Mouse (Mus musculus) midbrain, embryonic 15.5 days (tissue): ENCODE data around the gene Dhdh. TPM values are rescaled to one million over a fixed set of nuclear protein-coding genes. Genes with fewer than 3 reads are reported as not detected.
A peak's percentile ranks its signal among the peaks of the same experiment; 100 is the strongest.

Experiments used
- ATAC-seq: fragments of 200-750 bp; cut with Nextera tagmentation; replicated peaks from 2 replicates; pipeline ENCODE4 v1.8.0; 2017; ENCODE audit warnings: moderate TSS enrichment
- H3K27ac ChIP-seq: fragments of 300-500 bp; sonication (generic); 2 replicates; pipeline ENCODE4 v1.5.1; 2015; ENCODE audit warnings: mild to moderate bottlenecking, inconsistent platforms
- H3K27me3 ChIP-seq: fragments of 300-500 bp; sonication (generic); replicated peaks from 2 replicates; pipeline ENCODE4 v1.6.1; 2015; ENCODE audit warnings: inconsistent platforms
- H3K36me3 ChIP-seq: fragments of 300-500 bp; sonication (generic); replicated peaks from 2 replicates; pipeline ENCODE4 v1.6.1; 2015; ENCODE audit warnings: inconsistent platforms
- H3K4me1 ChIP-seq: fragments of 300-500 bp; sonication (generic); 2 replicates; pipeline ENCODE4 v1.6.1; 2015; ENCODE audit warnings: inconsistent platforms
- H3K4me2 ChIP-seq: fragments of 300-500 bp; sonication (generic); 2 replicates; pipeline ENCODE4 v1.6.1; 2015; ENCODE audit warnings: inconsistent platforms, mild to moderate bottlenecking, moderate library complexity
- H3K4me3 ChIP-seq: fragments of 300-500 bp; sonication (generic); 2 replicates; pipeline ENCODE4 v1.5.1; 2015; ENCODE audit warnings: mild to moderate bottlenecking, inconsistent platforms
- H3K9ac ChIP-seq: fragments of 300-500 bp; sonication (generic); 2 replicates; pipeline ENCODE4 v1.6.1; 2015; ENCODE audit warnings: mild to moderate bottlenecking, inconsistent platforms
- H3K9me3 ChIP-seq: fragments of 300-500 bp; sonication (generic); 2 replicates; pipeline ENCODE4 v1.6.1; 2016; ENCODE audit warnings: inconsistent platforms
- WGBS: fragments of 180-500 bp; shearing (Covaris S2); methylation state at CpG from one replicate; pipeline ENCODE4 v1.1.7; 2015; ENCODE audit warnings: mixed read lengths; 5-methylcytosine and 5-hydroxymethylcytosine counted together
- polyA plus RNA-seq: library from polyadenylated mRNA; unstranded; fragments of >200 nt; fragmentation: Nextera tagmentation; extraction: Ambion mirVana; gene quantifications from 2 replicates; pipeline ENCODE4 v1.2.1, GENCODE M21; 2015

Gene Dhdh
- polyA plus RNA-seq, 1 experiment from 2014 or later, result 4.1 TPM

DNA sequence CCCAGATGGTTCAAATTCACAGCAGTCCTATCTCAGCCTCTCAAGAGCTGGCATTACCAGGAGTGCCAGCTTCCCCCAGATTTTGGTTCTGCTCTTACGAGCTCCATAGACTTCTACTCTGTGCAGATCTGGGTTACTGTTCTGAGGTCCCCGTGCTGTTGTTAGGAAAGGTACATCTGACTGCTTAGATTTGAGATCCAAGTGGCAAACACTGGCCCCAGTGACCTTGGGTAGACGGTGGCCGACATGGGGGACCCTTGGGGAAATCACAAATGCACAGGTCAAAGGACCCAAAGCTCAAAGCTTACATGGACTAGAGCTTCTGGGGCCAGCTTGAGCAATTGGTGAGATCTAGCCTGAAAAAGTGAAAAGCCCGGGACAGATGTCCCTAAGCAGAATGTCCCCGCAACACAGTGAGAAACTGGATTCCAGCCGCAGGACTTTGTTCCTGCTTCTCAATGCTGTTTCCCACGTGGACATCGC is 31.8 kb downstream of the Dhdh start:
- H3K4me1 ChIP-seq, result peaks cover 35% of the 10 kb centered on the region
- H3K4me3 ChIP-seq, result peak overlapping the region; percentile 83

DNA sequence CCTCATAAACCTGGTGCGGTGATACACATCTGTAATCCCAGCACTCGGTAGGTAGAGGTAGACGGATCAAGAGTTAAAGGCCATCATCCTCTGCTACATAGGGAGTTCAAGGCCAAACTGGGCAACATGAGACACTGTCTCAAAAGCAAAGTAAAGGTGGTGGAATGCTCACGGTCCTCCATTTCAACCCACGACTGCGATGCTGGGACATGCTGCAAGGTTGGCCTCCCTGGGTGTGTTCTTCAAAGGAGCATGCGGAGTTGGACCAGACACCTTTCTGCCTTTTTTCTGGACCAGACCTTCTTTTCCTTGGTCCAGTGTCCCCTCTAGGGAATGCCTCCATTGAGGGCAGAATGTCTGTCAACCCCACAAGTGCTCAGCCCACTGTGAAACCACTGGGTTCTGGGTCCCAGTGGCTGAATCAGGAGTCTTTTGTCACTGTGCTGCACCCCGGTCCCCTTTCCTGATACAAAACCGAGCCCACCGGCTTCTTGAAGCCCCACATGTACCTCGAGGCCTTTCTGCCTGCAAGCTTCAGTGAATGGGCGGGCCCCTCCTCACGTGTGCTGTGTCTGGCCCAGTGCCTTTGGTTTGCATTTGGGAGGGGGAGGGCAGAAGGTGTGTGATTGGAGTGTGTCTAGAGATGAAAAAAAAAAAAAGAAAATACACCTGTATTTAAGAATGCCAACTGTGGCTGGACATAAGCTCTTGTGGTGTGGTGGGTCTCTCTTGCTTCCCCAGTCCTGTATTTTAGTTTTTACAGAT is 32.5 kb downstream of the Dhdh start:
- H3K9me3 ChIP-seq, result no peaks in the 10 kb centered on the region
- no peak for ATAC-seq
- WGBS, result 77% methylated on average over 13 of the region's 13 CpGs
- peaks cover 35% of the 10 kb centered on the region for H3K4me1 ChIP-seq
- no peak overlapping the region for H3K9ac ChIP-seq
- no peak overlapping the region for H3K27ac ChIP-seq
- H3K27me3 ChIP-seq, result no peaks in the 10 kb centered on the region
- no peak overlapping the region for H3K4me3 ChIP-seq
- peaks cover 10% of the 10 kb centered on the region for H3K36me3 ChIP-seq
- H3K4me2 ChIP-seq, result no peak overlapping the region

More for the DNA sequence above, 31.8 kb downstream of the Dhdh start:
- Histone ChIP-seq H3K27ac (0 out of 2 replicates have a peak overlapping the region, but pooled peaks have one; percentile 14), H3K9ac (no peak overlapping the region), H3K27me3 (no peaks in the 10 kb centered on the region), H3K9me3 (no peaks in the 10 kb centered on the region), H3K36me3 (peaks cover 10% of the 10 kb centered on the region), H3K4me2 (peak overlapping the region; percentile 70; the same call in 1 of the 2 replicates)
- WGBS, result 53% methylated on average over 9 of the region's 9 CpGs
- ATAC-seq, result no peak

DNA sequence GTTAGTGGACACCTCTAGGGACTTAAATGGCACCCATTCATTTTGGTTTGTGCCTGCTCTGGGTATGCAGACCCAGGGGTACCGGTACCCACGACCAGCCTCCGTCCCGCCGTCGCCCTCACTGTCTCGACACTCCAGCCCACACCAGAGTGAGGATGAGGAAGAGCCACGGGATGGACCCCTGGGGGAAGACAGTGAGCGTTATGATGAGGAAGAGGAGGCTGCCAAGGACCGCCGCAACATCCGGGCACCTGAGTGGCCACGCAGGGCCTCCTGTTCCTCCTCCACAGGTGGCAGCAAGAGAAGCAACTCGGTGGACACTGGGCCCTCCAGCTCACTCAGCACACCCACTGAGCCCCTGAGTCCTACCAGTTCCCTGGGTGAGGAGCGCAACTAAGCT is 33.6 kb downstream of the Dhdh start:
- no peak for ATAC-seq
- 90% methylated on average over 15 of the region's 15 CpGs for WGBS
- peaks cover 10% of the 10 kb centered on the region for H3K36me3 ChIP-seq
- H3K9ac ChIP-seq, result no peak overlapping the region
- H3K9me3 ChIP-seq, result no peaks in the 10 kb centered on the region
- no peak overlapping the region for H3K27ac ChIP-seq
- no peaks in the 10 kb centered on the region for H3K27me3 ChIP-seq
- H3K4me2 ChIP-seq, result no peak overlapping the region
- H3K4me3 ChIP-seq, result no peak overlapping the region
- H3K4me1 ChIP-seq, result peaks cover 24% of the 10 kb centered on the region

DNA sequence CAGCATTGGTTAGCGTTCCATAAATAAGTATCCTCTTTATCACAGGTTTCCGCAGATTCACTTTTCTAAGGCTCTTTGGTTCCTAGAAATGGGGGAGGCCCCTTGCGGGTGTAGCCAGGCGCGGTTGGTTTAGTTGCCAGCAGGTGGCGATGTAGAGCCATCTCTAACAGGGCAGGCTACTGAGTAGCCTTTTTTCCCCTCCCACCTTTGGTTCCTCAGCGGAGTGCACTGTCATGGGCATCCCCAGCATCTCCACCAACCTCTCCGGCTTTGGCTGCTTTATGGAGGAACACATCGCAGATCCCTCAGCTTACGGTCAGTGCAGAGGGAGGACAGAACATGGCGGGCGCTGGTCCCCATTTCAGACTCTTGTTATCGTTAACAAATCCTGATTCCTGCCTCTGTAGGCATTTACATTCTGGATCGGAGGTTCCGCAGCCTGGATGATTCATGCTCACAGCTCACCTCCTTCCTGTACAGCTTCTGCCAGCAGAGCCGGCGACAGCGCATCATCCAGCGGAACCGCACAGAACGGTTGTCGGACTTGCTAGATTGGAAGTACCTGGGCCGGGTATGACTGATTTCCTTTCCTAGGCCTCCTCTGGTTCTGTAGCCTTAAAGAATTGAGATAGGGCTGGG is 37.1 kb downstream of the Dhdh start:
- no peaks in the 10 kb centered on the region for H3K27me3 ChIP-seq
- peak; percentile 53 for ATAC-seq
- H3K9ac ChIP-seq, result no peak overlapping the region
- H3K4me2 ChIP-seq, result no peak overlapping the region
- H3K9me3 ChIP-seq, result no peaks in the 10 kb centered on the region
- H3K4me3 ChIP-seq, result no peak overlapping the region
- WGBS, result 54% methylated on average over 23 of the region's 23 CpGs
- peaks cover 10% of the 10 kb centered on the region for H3K36me3 ChIP-seq
- peaks cover 3% of the 10 kb centered on the region; the same call in 1 of the 2 replicates for H3K4me1 ChIP-seq
- peak overlapping the region; percentile 25; the same call in 1 of the 2 replicates for H3K27ac ChIP-seq

DNA sequence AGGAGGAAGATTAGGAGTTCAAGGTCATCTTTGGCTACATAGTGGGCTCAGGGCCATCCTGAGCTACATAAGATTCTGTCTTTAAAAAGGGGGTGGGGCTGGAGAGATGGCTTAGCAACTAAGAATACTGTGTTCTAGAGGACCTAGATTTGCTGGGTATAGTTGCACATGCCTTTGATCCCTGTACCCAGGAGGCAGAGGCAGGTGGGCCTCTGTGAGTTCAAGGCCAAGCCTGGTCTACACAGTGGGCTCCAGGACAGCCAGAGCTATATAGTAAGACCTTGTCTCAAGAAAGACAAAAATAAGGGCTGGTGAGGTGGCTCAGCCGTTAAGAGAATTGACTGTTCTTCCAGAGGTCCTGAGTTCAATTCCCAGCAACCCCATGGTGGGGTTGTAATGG is 38.6 kb downstream of the Dhdh start:
- Histone ChIP-seq H3K9me3 (no peaks in the 10 kb centered on the region), H3K4me3 (no peak overlapping the region), H3K27me3 (no peaks in the 10 kb centered on the region), H3K9ac (no peak overlapping the region), H3K4me2 (no peak overlapping the region), H3K4me1 (no peaks in the 10 kb centered on the region), H3K27ac (no peak overlapping the region), H3K36me3 (peaks cover 7% of the 10 kb centered on the region)
- WGBS, result 88% methylated on average over 1 of the region's 1 CpGs
- no peak for ATAC-seq

DNA sequence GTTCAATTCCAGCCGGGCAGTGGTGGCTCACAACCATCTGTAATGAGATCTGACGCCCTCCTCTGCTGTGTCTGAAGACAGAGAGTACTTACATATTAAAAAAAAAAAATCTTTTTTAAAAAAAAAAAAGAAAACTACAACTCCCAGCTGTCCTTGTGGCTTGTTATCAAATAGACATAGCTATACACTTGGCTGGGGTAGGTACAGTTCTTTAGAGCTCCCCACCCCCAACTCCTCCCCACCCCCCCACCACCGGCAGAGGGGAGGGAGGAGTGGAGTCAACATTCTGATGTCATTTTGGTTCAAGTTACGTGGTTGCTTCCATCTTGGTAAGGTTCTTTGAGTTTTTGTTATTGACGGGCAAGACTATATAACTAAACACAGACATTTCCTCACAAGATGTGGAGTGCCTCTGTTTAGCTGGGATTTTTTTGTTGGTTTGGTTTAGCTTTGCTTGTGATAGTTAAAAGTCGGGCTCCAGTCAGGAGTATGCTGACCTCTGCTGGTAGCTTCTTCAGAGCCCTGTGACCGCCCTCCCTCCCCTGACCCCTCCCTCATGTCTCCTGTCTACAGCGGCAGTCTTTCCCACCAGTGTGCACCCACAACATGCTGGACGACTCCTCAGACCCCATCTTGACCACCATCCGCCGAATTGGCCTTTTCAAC is 41.1 kb downstream of the Dhdh start:
- H3K9me3 ChIP-seq, result no peaks in the 10 kb centered on the region
- 44% methylated on average over 11 of the region's 11 CpGs for WGBS
- H3K4me2 ChIP-seq, result no peak overlapping the region
- no peak overlapping the region for H3K27ac ChIP-seq
- H3K9ac ChIP-seq, result no peak overlapping the region
- no peaks in the 10 kb centered on the region for H3K27me3 ChIP-seq
- no peak for ATAC-seq
- no peaks in the 10 kb centered on the region for H3K4me1 ChIP-seq
- H3K4me3 ChIP-seq, result no peak overlapping the region
- peaks cover 7% of the 10 kb centered on the region for H3K36me3 ChIP-seq

DNA sequence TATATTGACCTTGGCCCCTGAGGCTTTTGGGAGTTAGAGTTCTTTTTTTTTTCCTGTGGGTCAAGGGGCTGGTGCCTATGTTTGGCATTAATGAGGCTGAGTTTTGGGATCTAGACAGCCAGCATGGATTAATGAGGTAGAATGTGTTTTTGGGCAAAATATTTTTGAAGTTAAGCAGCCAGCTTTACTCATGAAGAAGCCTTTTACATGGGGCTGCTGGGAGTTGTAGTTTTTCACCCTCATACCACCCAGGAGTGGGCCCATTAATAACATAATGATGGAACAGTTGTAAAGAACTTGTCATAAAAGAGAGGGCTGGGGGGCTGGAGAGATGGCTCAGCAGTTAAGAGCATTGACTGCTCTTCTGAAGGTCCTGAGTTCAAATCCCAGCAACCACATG is 42.0 kb downstream of the Dhdh start:
- ATAC-seq, result no peak
- Histone ChIP-seq H3K27ac (no peak overlapping the region), H3K9ac (no peak overlapping the region), H3K4me2 (no peak overlapping the region), H3K4me3 (no peak overlapping the region), H3K27me3 (no peaks in the 10 kb centered on the region), H3K4me1 (no peaks in the 10 kb centered on the region), H3K36me3 (peaks cover 9% of the 10 kb centered on the region), H3K9me3 (no peaks in the 10 kb centered on the region)

DNA sequence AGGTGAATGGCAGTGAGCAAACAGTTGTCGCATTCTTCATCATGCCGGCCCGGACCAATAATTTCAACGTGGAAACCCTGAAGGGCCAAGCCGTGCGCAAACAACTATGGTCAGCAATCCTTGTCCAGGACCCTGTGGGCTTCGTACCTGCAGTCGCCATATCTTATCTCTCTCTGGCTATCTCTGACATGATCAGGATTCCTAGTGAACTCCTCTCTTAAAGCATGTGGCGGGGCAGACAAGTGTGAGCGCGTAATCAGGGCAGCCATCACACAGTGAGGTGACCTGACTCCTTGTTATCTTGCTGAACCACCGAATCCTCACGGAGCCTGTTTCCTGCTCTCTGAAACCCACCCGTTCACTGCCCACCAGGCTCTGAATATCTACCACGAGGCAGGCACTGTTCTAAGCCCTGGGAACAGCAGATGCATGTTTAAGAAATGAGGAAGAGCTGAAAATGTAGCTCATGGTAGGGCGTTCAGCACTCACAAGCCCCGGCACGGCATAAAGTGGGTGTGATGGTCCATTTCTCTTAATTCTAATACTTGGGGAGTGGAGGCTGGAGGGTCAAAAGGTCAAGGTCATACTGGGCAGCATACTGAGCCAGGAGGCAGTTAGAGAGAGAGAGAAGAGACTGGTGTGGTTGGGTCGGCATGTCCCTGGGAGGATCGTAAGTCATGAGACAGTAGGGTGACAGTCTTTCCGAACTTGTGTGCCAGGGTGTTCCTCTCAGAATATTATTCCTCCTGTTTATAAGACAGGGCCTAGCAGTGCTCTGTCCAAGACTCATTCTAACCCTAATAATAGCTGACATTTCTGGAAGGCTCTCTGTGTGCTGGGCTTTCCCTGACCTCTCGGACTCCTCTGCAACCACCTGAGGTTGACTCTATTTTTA is 44.8 kb downstream of the Dhdh start:
- peaks cover 10% of the 10 kb centered on the region for H3K36me3 ChIP-seq
- no peak overlapping the region for H3K27ac ChIP-seq
- no peak overlapping the region for H3K4me3 ChIP-seq
- no peaks in the 10 kb centered on the region for H3K9me3 ChIP-seq
- H3K9ac ChIP-seq, result no peak overlapping the region
- no peaks in the 10 kb centered on the region for H3K4me1 ChIP-seq
- no peak for ATAC-seq
- 91% methylated on average over 22 of the region's 22 CpGs for WGBS
- H3K27me3 ChIP-seq, result no peaks in the 10 kb centered on the region
- H3K4me2 ChIP-seq, result no peak overlapping the region

DNA sequence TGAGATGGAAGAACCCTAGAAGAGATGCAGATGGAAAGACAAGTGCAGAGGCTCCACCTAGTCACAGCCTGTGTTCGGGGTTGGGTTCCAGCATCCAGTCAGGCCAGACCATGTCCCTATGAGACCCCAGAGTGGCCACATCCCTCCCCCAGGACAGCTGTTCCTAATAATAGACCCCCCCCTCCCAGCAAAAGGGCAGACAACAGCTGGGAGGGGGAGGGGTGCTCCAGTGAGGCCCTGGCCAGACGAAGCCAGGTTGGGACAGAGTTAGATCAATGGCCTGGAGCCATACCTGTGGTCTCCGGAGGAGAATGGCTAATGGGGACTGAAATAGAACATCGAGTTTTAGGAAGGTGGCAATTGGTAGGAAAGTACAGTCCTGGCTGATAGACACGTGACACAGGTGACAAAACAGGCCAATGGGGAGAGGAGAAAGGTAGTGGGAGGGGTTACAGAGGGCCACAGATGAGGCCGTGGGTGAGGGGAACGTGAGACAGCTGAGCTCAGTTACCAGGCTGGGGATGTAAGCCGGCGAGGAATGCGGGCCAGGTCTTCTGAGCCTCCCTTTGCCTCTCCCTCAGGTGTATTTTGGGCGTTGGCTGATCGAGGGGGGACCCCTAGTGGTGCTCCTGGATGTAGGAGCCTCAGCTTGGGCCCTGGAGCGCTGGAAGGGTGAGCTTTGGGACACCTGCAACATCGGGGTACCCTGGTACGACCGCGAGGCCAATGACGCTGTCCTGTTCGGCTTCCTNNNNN is 50.9 kb downstream of the Dhdh start, which contains the start of gene Ruvbl2:
Ruvbl2 (minus strand) TSS at position 576 of the 756 bp plus-strand sequence.
- H3K27me3 ChIP-seq, result no peaks in the 10 kb centered on the region
- ATAC-seq, result no peak
- 30% methylated on average over 19 of the region's 19 CpGs for WGBS
- no peaks in the 10 kb centered on the region for H3K9me3 ChIP-seq
- no peak within 1 kb of the TSS for H3K27ac ChIP-seq
- peak within 1 kb of the TSS; percentile 16 for H3K4me2 ChIP-seq
- peak within 1 kb of the TSS; percentile 4; the same call in 1 of the 2 replicates for H3K4me3 ChIP-seq
- H3K4me1 ChIP-seq, result peaks cover 38% of the 10 kb centered on the region
- 0 out of 2 replicates have a peak, but pooled peaks cover 4% of the 10 kb centered on the region for H3K36me3 ChIP-seq
- H3K9ac ChIP-seq, result no peak within 1 kb of the TSS

DNA sequence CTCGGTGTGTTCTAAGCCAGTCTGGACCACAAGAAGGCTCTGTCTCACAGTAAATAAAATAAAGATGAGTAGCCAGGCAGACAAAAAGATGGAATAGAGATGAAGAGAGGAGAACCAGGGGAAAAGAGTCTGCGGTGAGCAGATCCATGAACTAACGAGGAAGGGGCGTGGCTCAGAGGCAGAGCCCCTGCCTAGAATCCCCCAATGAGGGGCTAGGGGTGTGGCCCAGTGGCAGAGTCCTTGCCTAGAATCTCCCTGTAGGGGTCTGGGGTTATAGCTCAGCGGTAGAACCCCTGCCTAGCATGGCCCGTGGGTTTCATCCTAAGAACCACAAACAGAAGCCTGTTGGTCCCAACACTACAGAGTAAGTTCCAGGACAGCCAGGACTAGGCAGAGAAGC is 51.6 kb downstream of the Dhdh start:
- H3K27ac ChIP-seq, result no peak overlapping the region
- H3K9me3 ChIP-seq, result no peaks in the 10 kb centered on the region
- H3K4me2 ChIP-seq, result no peak overlapping the region; the same call in 1 of the 2 replicates
- 0 out of 2 replicates have a peak, but pooled peaks cover 4% of the 10 kb centered on the region for H3K36me3 ChIP-seq
- H3K27me3 ChIP-seq, result no peaks in the 10 kb centered on the region
- H3K4me1 ChIP-seq, result peaks cover 41% of the 10 kb centered on the region
- ATAC-seq, result no peak
- no peak overlapping the region for H3K9ac ChIP-seq
- WGBS, result 36% methylated on average over 6 of the region's 6 CpGs
- H3K4me3 ChIP-seq, result no peak overlapping the region

DNA sequence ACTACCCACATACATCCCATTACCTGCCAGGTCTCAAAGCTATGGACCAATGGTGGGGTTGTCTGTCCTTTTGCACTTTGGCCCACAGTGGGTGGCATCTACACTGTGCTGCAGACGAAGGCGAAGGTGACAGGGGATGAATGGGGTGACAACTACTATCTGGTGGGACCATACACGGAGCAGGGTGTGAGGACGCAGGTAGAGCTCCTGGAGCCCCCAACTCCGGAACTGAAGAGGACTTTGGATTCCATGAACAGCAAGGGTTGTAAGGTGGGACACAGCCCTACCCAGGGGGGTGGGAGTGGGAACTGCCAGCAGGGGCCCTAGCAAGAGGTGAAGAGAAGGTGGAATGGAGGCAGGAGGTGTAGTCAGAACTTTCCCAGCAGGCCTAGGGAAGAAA is 52.2 kb downstream of the Dhdh start:
- no peak overlapping the region for H3K4me3 ChIP-seq
- 0 out of 2 replicates have a peak, but pooled peaks cover under 1% of the 10 kb centered on the region for H3K36me3 ChIP-seq
- no peak for ATAC-seq
- WGBS, result 94% methylated on average over 5 of the region's 5 CpGs
- H3K27me3 ChIP-seq, result no peaks in the 10 kb centered on the region
- H3K27ac ChIP-seq, result no peak overlapping the region
- peaks cover 41% of the 10 kb centered on the region for H3K4me1 ChIP-seq
- H3K4me2 ChIP-seq, result peak overlapping the region; percentile 63; the same call in 1 of the 2 replicates
- H3K9ac ChIP-seq, result no peak overlapping the region
- H3K9me3 ChIP-seq, result no peaks in the 10 kb centered on the region
